Mouse (Mus musculus) left cerebral cortex, adult 18-20 months (tissue): ENCODE results near the gene Lrrc74a. TPM values are rescaled to one million over a fixed set of nuclear protein-coding genes. Genes with fewer than 3 reads are reported as not detected.

ENCODE experiments used
- DNase-seq, 2 experiments: peaks; one replicate each; pipeline ENCODE4 v3.0.0; 2021 to 2022; ENCODE audit warnings: low spot score in 2 of 2, mixed read lengths in 1 of 2
- total RNA-seq, 2 experiments: library from RNA; stranded (reverse); gene quantifications; 2 replicates each; pipeline ENCODE4 v1.2.3; 2021

Lrrc74a gene
- total RNA-seq, 2 experiments from 2014 or later: not detected

GRCm38 (mm10) chr12:86781654-86782202 lies 47.6 kb downstream of the Lrrc74a start:
- no peak for DNase-seq

GRCm38 (mm10) chr12:86786149-86787019 lies 52.2 kb downstream of the Lrrc74a start:
- DNase-seq: no peak

DNA sequence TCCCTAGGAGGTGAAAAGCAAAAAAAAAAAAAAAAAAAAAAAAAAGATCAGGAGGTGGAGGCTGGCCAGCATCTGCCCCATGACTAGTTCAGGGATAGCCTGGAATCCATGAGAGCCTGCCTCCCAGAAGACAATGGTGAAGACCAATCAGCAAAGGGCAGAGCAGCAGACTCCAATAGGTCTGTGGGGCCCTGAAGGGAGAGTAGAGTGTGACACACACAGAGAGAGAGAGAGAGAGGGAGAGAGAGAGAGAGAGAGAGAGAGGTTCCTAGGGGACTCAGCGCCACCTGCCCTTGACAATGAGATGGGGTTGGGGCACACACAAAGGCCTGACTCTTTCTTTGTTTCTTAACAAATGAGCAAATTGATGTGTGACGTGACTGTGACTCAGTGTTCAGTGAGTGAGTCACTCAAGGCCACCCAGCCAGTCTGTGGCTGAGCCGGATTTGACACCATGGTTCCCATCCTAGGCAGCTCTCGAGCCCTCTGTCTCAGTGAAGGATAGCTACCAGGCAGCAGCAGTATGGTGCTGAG lies 52.9 kb downstream of the Lrrc74a start:
- DNase-seq: no peak

DNA sequence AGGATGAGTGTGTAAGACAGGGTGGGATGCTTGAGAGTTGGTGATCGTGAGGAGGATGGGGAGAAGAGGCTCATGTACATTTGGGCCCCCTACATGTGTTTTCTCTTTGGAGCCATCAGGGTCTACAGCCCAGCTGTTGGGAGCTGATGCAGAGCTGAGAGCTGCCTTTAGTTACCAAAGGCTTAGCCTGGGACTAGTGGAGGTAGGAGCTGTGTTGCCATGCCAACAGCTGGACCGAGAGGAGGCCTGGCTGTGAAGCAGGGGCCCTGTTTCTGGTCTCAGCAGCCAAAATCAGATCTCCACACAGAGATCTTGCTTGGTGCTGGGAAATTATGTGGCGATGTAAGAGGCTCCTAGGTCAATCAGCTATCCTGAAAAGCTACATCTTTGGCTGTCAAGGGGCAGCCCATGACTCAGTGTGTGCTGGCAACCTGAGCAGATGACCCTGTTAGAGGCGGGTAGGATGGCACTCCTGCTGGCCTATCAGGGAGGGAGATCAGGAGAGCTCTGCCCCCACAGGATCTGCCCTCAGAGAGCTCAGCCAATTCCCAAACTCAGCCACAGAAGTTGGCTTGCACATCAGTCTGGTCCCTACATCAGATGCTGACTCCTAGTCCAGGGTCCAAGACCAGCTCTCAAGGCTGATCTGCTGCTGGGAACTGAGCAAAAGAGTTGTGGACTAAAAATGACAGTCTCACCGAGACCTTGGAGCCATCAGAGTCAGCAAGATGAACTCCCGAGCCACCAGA lies 56.1 kb downstream of the Lrrc74a start:
- DNase-seq: no peak

DNA sequence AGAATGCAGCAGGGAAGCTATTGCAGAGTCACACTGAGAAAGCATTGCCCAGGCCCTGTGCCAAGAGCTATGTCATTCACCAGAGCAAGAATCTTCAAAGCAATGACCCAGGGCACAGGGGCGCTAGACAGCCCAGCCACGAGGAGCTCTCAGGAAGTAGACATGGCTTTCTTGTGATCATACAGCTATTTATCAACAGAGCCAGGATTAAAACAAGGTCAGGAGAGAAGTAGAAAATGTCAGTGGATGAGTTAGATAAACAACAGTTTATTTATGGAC lies 56.6 kb downstream of the Lrrc74a start:
- no peak for DNase-seq

DNA sequence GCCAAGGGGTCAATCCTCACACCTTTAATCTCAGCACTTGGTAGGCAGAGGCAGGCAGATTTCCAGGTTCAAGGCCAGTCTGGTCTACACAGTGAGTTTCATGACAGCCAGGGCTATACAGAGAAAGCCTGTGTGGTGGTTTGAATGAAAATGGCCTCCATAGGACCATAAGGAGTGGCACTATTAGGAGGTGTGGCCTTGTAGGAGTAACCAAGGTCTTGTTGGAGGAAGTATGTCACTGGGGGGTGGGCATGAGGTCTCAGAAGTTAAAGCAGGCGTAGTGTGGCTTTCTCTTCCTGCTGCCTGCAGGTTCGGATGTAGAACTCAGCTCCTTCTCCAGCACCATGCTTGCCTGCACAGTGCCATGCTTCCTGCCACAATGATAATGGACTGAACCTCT lies 57.8 kb downstream of the Lrrc74a start:
- DNase-seq: no peak

DNA sequence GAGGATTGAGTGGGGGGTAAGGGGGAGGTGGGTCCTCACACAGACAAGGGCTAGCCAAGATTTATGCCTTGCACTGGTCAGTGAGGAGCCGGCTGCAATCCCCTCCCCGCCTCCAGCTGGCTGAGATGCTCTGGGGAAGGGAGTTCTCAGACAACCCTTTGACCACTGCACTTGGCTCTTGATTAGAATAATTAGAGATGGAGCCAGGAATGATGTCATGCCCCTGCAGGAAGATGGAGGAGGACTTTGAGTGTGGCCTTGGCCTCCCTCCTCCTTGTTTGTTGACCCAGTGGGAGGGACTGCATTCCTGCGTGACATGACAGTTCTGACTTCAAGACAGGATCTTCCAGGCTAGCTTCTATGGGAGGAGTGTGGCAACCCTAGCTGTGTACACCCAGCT lies 59.7 kb downstream of the Lrrc74a start:
- no peak for DNase-seq

GRCm38 (mm10) chr12:86794331-86794730 lies 60.2 kb downstream of the Lrrc74a start:
- DNase-seq: no peak

DNA sequence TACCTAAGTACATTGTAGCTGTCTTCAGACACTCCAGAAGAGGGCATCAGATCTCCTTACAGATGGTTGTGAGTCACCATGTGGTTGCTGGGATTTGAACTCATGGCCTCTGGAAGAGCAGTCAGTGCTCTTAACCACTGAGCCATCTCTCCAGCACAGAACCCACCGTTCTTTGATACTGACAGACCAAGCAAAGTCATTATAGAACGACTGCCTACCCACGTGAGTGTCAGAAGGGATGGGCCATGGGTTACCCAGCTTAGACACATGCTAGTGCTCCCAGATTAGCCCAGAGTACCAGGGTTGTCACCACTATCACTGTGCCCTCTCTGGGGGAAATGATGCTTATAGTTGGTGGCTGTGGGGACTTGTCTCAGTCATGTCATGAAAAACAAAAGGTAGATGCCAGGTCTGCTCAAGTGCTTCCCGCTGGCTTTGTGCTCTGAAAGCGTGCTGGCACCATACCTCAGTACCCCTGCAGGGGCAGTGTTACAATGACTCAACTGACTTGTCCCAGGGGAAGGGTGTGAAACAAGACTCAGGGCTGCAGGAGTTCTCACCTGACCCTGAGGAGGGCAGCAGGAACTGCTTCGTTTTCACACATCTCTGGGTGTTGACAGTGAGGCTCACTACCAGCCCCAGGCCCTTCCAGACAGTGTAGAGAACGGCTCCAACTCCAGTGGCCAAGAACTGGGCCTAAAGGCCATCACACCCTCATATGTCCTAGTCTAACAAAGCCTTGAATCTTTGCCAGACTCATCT lies 61.1 kb downstream of the Lrrc74a start:
- no peak for DNase-seq

DNA sequence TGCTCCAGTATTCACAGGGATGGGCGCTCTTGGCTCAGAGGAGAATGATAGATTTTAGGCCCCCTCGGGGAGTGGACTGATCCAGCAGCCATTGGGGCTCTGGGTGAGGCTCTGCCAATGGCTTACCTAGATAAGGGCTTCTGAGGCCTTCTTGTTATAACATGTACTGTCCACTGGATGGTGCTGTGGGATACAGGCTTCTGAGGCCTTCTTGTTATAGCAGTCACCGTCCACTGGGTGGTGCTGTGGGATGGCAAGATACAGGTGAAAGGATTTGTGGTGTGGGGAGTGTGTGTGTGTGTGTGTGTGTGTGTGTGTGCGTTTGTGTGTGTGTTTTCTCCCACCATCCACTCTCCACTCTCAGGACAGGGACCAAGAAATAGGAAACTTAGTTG lies 61.7 kb downstream of the Lrrc74a start:
- peak; percentile 82 to 86 for DNase-seq

DNA sequence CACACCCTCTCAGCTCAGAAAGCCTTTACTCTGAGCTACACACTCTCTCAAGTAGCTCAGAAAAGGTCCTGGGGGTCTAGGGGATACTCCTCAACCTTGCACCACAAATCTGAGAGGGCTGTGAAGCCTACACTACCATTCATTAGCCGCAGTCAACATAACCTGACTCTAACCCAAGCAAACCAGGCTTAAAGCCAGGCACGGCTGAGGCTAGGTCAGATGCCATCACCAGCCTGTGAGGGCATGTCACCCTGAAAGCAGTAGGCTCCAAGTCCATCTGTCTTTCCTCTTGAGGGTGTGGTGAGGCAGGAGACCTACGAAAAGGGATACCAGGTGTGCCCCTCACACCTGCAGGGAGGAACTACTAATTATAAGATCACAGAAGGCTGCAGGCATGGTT lies 62.2 kb downstream of the Lrrc74a start:
- DNase-seq: no peak

DNA sequence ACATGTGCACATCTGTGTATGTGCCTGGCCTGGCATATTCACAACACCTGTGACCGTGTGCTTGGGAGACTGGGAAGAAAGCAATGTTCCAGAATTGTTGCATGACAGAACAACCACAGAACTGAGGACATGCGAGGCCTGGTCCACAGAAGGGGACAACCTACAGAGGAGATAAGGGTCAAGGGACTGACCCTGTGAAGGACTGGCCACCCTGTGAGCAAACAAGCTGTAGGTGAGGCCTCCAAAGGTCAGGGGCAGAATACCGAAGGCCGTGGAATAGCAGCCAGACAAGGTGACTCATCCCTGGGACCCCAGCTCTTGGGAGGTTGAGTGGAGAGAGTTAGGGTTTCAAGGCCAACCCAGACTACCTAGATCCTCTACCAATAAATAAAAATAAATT lies 63.6 kb downstream of the Lrrc74a start:
- DNase-seq: no peak

DNA sequence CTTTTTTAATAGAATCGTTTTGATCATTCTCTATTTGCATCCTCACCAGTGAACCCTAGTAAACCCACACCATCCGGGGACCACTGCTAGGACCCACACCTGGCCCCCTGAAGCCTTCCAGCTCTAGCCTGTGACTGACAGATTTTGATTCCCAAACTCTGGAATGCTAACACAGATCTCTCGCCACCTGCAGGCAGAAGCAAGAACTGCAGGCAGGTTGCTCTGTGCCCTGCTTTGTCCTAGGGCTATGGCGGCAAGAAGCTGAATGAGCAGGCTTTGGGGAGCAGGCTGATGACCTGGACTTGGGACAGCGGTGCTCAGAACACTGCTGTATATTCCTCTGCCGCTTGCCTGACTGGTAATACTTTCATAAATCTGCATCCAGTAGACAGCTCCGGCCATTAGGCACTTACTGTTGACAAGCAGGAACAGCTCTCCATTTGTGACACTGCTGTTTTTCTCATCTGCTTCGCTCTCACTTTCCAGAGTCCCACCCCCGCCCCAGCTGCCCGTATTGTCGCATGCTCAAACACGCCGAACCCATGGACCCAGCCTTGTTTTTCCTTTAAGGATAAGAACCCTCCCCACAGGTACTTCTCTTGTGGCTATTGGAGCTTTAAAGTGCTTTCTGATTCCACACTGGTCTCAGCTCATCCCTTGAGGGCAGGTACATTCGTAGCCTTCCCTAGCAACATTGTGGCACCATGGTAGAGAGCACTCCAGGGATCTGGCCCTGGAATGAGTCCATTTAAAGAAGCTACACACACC lies 64.8 kb downstream of the Lrrc74a start:
- peak; percentile 91 to 95 for DNase-seq

- no peak for DNase-seq
These were observed 65.6 kb downstream of the Lrrc74a start for GRCm38 (mm10) chr12:86799786-86800185.

- DNase-seq: no peak
These were observed 66.2 kb downstream of the Lrrc74a start for GRCm38 (mm10) chr12:86800336-86800735.

DNA sequence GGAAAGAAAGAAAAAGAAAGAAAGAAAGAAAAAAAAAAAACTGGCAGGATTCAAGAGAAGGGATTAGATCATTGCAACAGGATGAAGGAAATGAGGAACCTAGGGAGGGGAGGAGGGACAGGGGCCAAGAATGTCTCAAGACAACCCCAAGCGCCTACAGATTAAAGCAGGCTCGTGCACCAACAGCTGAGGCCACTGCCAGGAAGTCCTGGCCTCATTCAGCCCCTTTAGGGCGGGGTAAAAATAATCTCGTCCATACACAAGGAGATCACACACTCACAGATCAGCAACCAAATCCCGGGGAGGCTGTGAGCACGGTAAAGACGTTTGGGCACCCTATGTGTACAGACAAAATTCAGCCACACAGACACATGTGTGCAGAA lies 66.6 kb downstream of the Lrrc74a start:
- peak in 1 of 2 experiments; percentile 22 for DNase-seq

DNA sequence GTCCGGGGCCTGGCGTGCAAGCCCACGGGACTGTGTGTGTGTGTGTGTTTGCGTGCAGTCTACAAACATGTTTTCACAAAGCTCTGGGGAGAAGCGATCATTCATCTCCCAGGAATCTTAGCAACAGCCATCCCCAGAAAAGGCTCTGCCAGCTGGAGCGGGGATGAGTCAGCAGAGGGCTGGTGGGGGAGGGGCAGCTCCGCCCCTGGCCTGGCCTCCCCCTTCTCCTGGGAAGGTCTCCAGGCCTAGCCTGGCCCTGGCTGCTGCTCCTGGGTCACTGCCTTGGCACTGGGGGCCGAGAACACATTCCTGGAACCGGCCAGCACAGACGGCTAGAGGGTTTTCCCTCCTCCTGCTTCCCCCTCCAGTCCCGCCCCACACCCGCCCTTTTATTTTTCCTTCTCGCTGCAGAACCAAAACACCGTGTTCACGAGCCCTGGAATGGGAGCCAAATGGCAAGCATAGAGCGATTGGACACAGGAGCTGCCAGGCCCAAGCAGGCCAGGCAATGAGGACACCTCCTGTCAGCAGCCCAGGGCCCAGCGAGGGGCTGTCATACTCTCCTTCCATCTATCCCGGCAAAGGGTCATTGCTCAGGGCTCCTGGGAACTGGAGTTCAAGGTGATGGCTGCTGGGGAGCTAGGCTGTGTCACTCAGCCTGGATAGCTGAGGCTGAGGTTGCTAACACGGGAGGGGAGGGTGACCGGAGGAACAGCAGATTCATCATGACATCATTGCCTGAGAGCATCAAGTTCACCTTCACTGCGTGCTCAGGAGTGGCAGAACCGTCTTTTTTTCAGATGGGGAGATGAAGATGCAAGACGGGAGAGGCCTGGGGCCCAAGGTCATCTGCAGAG lies 67.2 kb downstream of the Lrrc74a start:
- peak; percentile 90 to 94 for DNase-seq

DNA sequence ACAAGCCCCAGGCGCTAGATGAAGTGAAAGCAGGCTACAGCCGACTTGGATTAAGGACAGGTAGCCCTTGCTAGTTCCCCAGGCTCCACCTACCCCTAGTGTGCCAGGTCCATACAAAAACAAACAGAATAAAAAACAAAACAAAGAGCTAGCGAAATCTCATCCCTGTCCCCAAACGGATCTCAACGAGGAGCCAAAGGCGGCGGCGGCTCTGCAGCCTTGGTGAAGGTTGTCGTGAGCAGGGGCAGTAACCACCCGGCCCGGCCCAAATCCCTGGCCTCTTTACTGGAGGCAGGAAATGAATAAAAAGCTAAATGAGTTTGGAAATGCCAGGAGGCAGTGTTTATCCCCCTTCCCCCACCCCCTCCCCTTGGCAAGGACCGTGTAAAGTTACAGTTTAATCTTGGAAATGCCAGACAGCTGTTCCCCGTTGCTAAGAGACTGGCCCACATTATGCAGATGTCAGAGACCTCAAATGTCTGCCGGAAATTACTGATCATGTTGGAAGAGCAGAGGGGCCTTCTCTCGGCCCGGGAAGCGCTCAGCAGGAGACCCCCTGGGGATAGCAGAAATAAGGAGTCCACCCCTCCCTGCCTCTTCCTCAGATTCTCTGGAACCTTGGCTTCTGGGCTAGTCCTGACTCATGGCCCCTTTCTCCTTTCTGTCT lies 68.0 kb downstream of the Lrrc74a start:
- peak; percentile 24 to 59 for DNase-seq

DNA sequence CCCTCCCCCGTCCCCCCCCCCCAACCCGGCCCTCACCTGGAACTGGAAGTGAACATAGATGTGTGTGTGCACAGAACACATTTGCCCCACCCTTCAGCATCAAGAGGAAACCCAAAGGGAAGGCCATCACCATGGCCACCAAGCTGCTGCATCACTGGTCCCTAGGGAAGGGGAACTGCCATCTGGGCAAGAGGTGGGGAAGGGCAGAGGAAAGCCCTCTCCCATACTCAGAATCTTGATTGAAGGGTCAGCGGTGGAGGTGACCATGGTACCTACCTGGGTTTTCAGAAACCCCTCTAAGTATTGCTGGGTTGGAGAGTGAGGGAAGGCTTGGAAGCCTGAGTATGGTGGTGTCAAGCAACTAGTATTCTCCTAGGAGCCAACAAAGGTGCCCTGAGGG lies 68.7 kb downstream of the Lrrc74a start:
- DNase-seq: no peak
